Mouse (Mus musculus) v-Abl transformed pro-B cells (cell line): ENCODE measurements around the gene Ezh1.

Source experiments
- in situ Hi-C, 2 experiments: fragments of 400-800 bp; cut with MboI; formaldehyde crosslinking; loops; one replicate each; pipeline ENCODE4 v1.15.1; 2025; ENCODE audit not compliant: unreplicated experiment in 2 of 2

Gene Ezh1

DNA sequence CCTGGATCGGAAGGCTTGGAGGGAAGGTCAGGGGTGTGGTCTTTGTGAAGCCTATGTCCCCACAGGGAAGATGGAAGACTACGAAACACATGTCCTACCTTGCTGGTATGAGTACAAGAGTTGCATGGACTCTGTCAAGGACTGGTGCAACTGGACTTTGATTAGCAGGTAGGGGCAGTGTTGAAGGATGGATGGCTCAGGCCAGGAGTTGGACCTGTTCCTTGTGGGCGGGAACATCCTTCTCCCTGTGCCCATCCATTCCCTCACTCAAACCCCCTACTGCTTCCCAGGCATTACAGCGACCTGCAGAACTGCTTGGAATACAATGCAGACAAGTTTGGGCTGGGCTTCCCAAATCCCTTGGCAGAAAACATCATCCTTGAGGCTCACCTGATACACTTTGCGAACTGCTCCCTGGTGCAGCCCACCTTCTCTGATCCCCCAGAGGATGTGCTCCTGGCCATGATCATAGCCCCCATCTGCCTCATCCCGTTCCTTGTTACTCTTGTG, 21.3 kb upstream of the Ezh1 start:
- in situ Hi-C loops, result loop anchor here in 1 of 2 experiments (5.0 kb wide), 1 partner anchor 35 kb away; no protein-coding TSS in a partner anchor

DNA sequence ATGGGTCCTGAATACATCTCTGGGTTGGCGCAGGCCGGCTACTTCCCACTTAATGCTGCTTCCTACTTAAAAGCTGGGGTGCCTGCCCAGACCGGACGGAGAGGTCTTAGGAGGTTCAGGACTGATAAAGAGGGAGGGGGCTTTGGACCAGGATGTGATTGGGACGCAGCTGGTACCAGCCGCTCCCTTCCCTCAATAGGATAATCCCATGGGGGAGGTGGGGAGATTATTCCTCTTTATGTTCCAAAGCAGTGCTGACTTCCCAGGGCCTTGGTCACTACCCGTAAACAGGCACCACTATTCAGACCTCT, 20.4 kb upstream of the Ezh1 start:
- in situ Hi-C loops, result loop anchor here in 1 of 2 experiments (5.0 kb wide), 1 partner anchor 34 kb away; no protein-coding TSS in a partner anchor

DNA sequence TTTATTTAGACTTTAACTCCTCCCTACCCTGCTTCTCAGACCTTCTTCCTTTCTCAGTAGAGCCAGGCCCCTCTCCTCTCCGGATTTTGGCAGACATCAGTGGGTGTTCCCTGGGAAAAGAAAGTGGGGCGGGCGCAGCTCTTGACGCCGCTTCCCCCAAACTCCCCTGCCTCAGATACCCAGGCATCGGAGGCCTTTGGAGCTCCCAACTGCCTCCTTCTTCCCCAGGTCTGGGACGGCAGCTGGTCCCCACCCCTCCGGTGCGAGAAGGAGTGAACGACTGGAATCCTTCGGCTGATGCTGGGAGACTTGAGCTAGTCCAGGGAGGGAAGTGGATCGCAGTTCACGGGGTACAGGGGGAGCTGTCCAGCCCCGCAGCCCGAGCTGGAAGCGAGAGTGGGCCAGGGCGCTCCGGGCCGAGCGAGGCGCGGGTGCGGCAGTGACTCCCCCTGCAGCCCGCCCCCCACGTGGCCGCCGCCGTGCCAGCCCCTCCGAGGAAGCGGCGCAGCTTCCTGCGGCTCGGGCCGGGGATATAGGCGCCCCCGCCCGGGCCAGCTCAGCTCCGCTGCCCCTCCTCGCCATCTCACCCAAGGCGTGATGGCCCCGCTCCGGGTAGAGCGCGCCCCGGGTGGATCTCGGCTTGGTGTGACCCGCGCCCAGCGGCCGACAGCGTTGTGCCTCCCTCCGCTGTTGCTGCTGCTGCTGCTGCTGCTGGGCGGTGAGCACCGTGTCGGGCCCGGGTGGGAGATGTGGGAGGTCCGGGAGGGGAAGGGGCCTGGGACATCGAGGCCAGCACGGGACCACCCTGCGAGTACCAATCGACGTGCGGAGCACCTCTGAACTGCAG, 19.8 kb upstream of the Ezh1 start, which contains the start of gene Ramp2:
Ramp2 (plus strand) TSS at position 174 of the 847 bp plus-strand sequence.
- in situ Hi-C loops, result loop anchor here in 1 of 2 experiments (5.0 kb wide), 1 partner anchor 34 kb away; no protein-coding TSS in a partner anchor

DNA sequence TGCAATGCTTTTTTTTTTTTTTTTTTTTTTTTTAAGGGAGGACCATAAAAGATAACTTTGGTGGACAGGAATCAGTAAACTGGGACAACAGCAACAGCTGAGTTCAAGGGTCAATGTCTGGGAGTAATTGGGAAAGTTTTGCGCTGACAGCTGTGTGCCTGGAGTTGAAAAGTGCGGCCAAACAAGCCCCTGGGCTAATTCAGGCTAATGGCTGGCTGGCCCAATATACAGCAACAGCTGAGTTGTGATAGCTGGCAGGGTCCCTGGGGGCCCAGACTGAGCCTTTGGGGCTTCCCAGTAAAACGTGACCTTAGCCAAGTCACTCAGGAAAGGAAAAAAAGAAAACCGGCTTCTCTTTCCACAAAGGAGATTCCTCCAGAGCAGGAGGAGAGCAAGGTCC, 18.8 kb upstream of the Ezh1 start:
- in situ Hi-C loops, result loop anchor here in 1 of 2 experiments (5.0 kb wide), 1 partner anchor 33 kb away; no protein-coding TSS in a partner anchor

DNA sequence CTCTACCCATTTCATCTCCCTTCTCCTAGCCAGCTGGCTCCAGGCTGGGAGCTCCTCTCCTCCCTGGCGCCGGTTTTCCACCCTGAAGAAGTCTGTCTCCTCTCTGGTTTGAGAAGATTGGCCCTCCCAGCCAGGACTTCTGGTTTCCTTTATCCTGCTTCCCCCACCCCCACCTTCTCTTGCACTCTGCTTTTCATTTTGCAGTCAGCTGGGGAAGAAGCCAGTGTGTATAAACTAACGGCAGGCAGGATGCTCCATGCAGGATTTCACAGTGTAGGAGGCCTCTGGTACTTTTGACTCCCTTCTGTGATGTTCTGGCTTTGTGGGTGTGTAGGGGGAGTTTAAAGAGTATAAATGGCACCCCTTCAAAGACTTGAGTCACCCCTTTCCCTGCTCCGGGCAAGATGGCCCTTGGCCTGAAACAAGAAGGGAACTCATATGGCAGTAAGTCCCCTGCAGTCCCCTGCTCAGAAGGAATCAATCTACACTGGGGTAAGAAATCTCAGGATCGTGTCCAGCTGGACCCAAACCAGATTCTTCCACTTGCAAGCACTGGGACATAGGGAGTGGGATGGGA, 11.9 kb upstream of the Ezh1 start:
- in situ Hi-C loops, result no loop called here

DNA sequence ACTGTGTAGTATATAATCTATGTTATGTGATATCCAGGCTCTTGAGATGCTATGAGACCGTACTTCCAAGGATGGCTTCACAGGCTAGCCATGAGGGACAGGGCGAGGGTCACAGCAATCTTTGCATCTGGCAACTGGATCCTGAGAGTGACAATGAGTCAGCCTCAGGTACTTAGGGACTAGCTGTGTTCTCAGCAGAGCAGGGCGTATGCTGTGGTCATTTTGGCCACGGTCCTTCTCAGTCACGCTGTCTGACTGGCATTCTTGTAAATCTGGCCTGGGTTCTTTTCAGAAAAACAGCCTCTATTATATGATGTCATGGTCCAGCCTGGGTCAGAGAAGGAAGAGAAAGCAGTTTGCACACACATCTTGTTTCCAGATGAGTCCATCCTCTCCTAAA, 10.5 kb upstream of the Ezh1 start:
- in situ Hi-C loops, result no loop called here

DNA sequence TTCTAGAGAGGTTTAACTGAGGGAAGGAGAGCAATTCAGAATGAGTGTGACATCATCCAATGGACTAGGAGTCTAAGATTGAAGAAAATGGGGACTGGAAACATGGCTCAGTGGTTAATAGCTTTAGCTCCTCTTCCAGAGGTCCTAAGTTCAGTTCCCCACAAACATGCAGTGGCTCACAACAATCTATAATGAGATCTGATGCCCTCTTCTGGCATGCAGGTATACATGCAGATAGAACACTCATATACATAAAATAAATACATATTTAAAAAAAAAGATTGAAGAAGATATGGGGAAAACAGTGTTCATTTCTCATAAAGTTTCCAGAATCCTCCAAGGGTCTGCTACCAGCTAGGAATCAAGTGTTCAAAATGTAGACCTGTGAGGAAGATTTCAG, 9.2 kb upstream of the Ezh1 start:
- in situ Hi-C loops, result no loop called here

DNA sequence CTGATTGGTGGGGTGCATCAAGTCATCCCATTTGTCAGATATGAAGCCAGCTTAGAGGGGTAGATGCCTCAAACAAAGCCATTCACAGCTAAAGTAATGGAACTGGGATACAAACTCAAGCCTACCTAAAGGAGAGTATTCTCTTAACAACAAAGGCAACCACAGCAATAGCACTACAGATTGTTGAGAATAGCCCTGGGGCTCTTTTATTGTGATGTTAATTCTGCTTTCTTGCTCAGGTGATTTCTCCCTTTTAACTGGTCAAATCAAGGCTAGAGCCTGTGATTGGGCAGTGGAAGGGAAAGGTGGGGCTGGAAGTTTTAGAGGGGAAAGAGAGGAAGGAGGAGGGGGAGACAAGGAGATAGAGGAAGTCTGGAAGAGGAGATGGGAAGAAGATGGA, 7.9 kb upstream of the Ezh1 start:
- in situ Hi-C loops, result no loop called here

DNA sequence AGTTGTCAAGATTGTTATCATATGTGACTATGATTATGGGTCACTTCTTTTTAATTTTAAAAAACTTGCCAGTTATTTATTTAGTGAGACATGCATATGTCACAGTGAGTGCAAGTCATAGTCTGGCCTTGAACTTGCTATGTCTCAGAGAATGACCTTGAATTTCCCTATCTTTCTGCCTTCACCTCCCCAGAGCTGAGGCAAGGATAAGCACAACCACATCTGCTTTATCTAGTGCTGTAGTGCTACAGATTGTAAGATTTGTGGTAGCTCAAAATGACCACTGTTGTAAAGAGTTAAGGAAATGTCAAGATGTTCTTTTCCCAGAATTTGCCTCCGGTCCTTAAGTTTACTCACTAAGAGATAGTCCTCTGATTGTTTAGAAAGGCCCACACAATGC, 7.0 kb upstream of the Ezh1 start:
- in situ Hi-C loops, result no loop called here

DNA sequence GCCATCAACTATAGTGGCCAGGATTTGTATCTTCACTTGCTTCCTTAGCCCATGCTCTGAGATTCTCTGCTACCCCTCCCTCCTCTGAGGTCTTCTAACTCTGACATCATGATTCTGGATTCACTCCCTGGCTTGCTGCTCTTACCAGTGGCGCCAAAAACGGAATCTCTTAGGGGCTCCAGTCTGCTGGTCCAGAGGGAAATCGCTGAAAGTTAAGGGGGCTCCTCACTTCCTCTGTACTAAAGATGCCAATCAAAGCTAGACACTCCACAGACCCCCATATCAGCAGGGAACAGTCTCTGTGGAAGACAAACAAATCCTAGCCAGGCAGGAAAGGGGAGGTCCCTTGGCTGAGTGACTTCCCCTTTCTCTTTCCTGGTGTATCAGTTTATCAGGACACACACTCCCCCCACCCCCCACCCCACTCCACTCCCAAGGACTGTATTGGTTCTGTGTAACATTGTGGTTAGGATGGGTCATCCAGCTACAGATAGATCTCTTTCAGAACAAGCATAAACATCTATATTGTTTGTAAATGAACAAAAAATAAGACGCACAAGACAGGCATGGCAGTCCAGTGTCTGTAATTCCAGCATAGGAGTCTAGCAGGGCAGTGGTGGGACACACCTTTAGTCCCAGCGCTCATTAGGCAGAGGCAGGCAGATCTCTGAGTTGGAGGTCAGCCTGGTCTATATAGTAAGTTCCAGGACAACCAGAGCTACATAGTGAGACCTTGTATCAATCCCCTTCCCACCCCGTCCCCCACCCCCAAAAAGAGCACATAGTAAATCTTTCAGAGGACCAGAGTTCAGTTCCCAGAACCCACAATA, 6.0 kb upstream of the Ezh1 start:
- in situ Hi-C loops, result no loop called here

DNA sequence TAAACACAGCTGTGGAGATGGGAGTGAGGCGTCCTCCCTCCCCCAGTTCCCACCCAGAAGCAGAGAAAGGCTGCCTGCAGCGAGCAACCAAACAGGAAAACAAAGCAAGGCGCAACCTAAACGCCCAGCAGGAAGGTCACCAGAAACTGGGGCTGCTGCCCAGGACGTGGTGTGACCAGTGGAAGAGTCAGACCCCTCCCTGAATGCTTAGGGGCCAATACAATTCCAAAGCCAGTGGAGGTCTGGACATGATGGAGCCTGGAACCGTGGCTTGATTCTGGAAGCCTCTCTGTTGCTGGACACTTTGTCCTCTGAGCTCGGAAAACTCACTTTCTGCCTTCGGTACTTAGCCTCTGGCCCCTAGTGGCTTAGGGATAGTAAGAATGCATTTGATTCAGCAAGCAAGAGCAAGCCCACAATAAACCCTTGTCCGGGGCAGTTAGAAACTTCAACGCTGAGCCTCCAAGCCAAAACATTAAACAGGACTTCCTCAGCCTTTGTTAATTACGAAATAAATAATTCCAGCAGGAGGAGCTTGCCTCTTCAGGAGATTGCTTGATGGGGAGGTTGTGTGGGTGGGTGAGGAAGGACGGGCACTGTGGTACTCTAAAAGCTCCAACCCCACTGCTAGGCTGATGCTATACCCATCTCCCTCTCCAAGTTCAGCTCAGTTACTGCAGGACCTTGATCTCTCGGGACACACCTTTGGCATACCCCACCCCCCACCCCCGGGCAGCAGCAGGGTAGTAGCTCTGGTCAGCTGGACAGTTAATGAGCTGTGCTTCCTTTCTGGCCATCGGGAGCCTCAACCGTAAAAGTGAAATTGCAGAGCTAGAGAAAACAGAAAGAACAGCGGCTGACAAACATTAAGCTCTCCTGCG, 5.0 kb upstream of the Ezh1 start:
- in situ Hi-C loops, result no loop called here

DNA sequence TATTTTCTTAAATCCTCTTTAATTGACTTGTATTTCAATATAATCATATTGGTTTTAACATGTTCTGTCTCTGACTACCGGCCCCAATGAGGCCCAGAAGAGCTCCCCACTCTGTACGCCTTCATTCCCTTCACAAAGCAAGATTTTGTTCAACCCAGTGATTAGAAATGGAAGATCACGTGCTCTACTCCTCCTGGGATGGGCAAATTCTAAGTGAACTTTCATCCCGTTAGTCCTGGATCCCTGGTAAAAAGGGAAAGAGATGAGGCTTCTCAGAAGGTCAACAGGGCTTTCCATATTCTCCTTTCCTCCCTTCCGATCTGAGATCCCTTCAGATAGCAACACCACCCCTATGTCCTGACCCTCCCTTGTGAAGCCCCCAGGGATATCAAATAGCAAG, 4.3 kb upstream of the Ezh1 start:
- in situ Hi-C loops, result no loop called here

DNA sequence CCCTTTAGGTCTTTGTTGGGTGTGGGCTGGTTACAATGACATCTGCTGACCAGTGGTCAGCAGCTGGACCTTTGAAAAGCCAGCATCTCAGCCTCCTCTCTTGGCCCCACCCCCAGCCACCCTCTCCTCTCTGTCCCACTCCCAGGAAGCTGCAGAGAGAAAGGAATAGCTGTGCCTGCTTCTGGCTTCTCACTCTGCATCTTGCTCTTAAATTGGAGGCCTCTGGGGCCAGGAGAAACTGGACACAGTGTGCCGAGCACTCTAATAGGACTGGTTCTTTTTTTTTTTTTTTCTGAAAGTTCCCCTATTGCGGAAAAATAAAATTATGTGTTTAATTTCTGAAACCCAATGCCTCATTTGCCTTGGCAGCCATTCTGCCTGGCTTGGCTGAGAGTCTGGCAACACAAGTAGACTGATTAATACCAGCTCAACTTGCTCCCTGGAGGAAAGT, 3.8 kb upstream of the Ezh1 start:
- in situ Hi-C loops, result no loop called here

DNA sequence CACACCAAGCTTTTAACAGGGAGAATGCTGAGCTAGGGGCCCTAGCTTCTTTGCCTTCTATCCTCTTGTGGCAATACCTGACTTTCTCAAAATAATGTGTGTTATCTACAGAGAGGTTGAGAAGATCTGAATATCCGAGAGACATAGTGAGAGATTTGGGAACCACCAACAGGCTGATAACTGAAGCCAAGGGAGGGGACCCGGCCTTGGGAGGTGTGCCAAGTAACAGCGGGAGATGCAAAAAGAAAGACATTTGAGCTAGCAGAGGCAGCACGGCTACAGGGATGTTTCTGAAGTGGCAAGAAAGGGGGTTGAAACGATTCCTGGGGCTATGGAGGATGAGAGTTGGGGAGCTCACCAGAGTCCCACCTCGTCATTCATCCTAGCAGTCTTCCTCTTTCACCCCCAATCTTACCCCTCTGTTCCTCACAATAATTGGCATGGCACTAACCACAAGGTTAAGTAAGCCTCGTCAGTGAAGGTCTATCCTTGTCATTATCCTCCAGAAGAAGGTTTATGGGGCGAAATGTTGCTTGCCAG, 3.2 kb upstream of the Ezh1 start:
- in situ Hi-C loops, result no loop called here

DNA sequence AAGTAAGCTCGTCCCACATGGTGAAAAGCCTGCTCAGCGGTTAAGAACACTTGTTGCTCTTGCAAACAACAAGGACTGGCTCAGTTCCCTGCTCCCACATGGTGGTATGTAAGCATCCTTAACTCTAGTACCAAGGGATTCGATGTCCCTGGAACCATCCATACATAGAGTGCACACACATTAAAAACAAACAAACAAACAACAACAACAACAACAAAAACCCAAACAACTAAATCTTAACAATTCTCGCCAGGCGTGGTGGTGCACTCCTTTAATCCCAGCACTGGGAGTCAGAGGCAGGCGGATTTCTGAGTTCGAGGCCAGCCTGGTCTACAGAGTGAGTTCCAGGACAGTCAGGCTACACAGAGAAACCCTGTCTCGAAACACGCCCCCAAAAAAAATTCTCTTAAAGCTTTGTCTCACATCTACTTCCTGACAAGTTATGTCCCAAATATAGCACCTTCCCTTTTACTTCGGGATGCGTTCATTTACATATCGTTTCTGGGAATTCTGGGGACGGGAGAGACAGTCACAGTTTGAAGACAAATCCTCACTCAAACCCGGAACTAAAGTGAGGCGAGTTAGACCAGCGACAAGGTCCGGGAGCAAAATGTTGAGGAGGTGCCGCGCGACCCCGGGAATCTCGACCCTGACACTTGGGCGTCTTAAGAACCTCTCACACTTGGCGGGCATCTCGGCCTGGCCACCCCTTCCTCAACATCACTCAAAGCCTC, 765 bp downstream of the Ezh1 start:
- in situ Hi-C loops, result no loop called here

DNA sequence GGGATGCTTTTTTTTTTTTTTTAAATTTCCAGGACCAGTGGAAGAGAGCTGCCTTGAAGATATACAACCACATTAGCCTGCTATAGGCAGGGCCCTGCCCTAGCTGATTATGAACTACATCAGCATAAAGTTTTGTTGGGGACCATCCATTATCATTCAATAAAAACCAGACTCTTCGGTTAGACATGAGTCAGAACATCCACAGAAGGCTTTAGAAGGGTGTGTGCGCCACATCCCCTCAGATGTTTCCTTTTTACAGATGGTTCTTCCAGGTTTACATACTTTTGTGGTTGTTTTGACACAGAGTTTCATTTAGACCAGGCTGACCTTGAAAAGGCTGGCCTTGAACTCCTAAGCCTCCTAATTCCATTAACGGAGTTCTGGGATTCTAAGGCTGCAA, 1.9 kb downstream of the Ezh1 start:
- in situ Hi-C loops, result no loop called here

DNA sequence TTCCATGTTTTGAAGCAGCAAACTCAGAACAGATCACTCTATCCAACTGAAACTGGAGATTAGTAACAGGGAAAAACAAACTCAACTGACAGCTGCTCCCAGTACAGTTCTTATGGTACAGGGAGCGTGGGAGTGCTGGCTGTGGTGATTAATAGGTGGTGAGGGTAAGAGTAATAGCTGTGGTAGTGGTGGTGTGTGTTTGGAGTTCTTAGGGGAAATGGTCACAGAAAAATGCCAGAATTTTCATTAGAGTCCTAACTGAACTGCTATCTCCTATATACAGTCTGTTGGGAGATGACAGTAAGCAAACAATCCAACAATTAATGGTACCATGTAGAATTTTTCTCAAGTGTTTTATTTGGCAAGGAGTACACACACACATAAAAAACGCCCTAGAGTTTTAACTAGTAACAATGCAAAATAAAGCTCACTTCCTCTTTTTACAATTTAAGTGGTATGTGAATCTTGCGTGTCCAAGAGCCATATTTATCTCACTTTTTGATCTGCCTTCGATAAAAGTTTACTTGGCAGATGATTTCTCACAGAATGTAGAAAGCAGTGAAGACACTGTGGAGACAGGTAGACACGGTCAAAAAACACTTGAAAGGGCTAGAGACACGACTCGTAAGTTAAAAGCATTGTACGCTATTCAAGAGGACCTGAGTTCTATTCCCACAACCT, 4.8 kb downstream of the Ezh1 start:
- in situ Hi-C loops, result no loop called here

DNA sequence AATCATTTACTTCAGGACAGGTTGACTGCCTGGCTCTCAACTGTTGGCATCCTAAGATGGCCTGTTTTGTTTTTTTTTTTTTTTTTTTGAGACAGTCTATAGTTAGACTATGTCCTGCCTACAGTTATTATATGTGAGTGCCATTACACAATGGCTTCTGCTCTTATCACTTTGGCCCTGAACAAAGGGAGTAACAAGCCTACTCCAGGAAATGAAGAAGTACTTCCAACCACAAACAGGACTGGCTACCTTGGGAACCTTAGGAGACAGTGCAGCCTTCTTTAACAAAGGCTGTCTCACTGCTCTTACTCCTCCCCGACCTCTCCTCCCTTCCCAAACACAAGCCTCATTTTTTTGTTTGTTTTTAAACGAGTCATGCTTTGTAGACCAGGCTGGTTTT, 5.4 kb downstream of the Ezh1 start:
- in situ Hi-C loops, result no loop called here
